Mouse (Mus musculus): ENCODE data around the gene Slc1a4. TPM values are rescaled to one million over a fixed set of nuclear protein-coding genes. Genes with fewer than 3 reads are reported as not detected.

The Slc1a4 gene
- polyA plus RNA-seq, 1 experiment from 2014 or later = 4.8 TPM

GRCm38 (mm10) chr11:20299900-20300299, 32.6 kb downstream of the Slc1a4 start:
- DNase-seq (ENCODE audit: low spot score) = no peak
- Histone ChIP-seq H3K4me3 (replicated peaks; ENCODE audit: low read depth, low read length) (no peak overlapping the region), H3K4me2 (ENCODE audit: low read length) (no peak overlapping the region), H3K9me3 (replicated peaks; ENCODE audit: low read length) (no peaks in the 10 kb centered on the region), H3K9ac (ENCODE audit: low read depth, low read length) (no peak overlapping the region), H3K36me3 (ENCODE audit: insufficient read depth, low read length) (no peaks in the 10 kb centered on the region), H3K4me1 (replicated peaks; ENCODE audit: insufficient read depth, low read length) (no peaks in the 10 kb centered on the region), H3K27ac (no peak overlapping the region), H3K27me3 (ENCODE audit: insufficient read depth, low read length) (no peaks in the 10 kb centered on the region)
- no peak for ATAC-seq (replicated peaks; ENCODE audit: low FRiP score, low read depth)
- 72% methylated on average over 6 of the region's 6 CpGs for WGBS
- no peak for TF ChIP-seq CTCF (IDR thresholded peaks at IDR 0.05; ENCODE audit: low read depth)

- Histone ChIP-seq H3K27ac (no peak overlapping the region), H3K9ac (ENCODE audit: low read depth, low read length) (no peak overlapping the region), H3K9me3 (replicated peaks; ENCODE audit: low read length) (no peaks in the 10 kb centered on the region), H3K27me3 (ENCODE audit: insufficient read depth, low read length) (no peaks in the 10 kb centered on the region), H3K4me1 (replicated peaks; ENCODE audit: insufficient read depth, low read length) (no peaks in the 10 kb centered on the region), H3K4me2 (ENCODE audit: low read length) (no peak overlapping the region), H3K4me3 (replicated peaks; ENCODE audit: low read depth, low read length) (no peak overlapping the region), H3K36me3 (ENCODE audit: insufficient read depth, low read length) (no peaks in the 10 kb centered on the region)
- WGBS = 78% methylated on average over 3 of the region's 3 CpGs
- no peak for DNase-seq (ENCODE audit: low spot score)
- ATAC-seq (replicated peaks; ENCODE audit: low FRiP score, low read depth) = no peak
- TF ChIP-seq CTCF (IDR thresholded peaks at IDR 0.05; ENCODE audit: low read depth) = no peak
Measured at GRCm38 (mm10) chr11:20284463-20284862, 48.0 kb downstream of the Slc1a4 start.

GRCm38 (mm10) chr11:20282601-20283219, 49.8 kb downstream of the Slc1a4 start:
- no peak overlapping the region for H3K27ac ChIP-seq
- H3K4me3 ChIP-seq (replicated peaks; ENCODE audit: low read depth, low read length) = no peak overlapping the region
- H3K27me3 ChIP-seq (ENCODE audit: insufficient read depth, low read length) = no peaks in the 10 kb centered on the region
- TF ChIP-seq CTCF (IDR thresholded peaks at IDR 0.05; ENCODE audit: low read depth) = no peak
- H3K4me1 ChIP-seq (replicated peaks; ENCODE audit: insufficient read depth, low read length) = no peaks in the 10 kb centered on the region
- no peak overlapping the region for H3K4me2 ChIP-seq (ENCODE audit: low read length)
- H3K9me3 ChIP-seq (replicated peaks; ENCODE audit: low read length) = no peaks in the 10 kb centered on the region
- ATAC-seq (replicated peaks; ENCODE audit: low FRiP score, low read depth) (no peak), DNase-seq (ENCODE audit: low spot score) (no peak)
- H3K36me3 ChIP-seq (ENCODE audit: insufficient read depth, low read length) = no peaks in the 10 kb centered on the region
- 66% methylated on average over 2 of the region's 2 CpGs for WGBS
- no peak overlapping the region for H3K9ac ChIP-seq (ENCODE audit: low read depth, low read length)

- H3K4me1 ChIP-seq (replicated peaks; ENCODE audit: insufficient read depth, low read length) = no peaks in the 10 kb centered on the region
- H3K4me3 ChIP-seq (replicated peaks; ENCODE audit: low read depth, low read length) = no peak overlapping the region
- ATAC-seq (replicated peaks; ENCODE audit: low FRiP score, low read depth) (no peak), DNase-seq (ENCODE audit: low spot score) (peak; percentile 44)
- WGBS = 61% methylated on average over 5 of the region's 5 CpGs
- H3K27ac ChIP-seq = no peak overlapping the region
- H3K27me3 ChIP-seq (ENCODE audit: insufficient read depth, low read length) = no peaks in the 10 kb centered on the region
- no peaks in the 10 kb centered on the region for H3K36me3 ChIP-seq (ENCODE audit: insufficient read depth, low read length)
- H3K9ac ChIP-seq (ENCODE audit: low read depth, low read length) = no peak overlapping the region
- no peaks in the 10 kb centered on the region for H3K9me3 ChIP-seq (replicated peaks; ENCODE audit: low read length)
- H3K4me2 ChIP-seq (ENCODE audit: low read length) = no peak overlapping the region
- TF ChIP-seq CTCF (IDR thresholded peaks at IDR 0.05; ENCODE audit: low read depth) = no peak
Measured at GRCm38 (mm10) chr11:20280982-20281381, 51.5 kb downstream of the Slc1a4 start.

- no peaks in the 10 kb centered on the region for H3K27me3 ChIP-seq (ENCODE audit: insufficient read depth, low read length)
- H3K4me1 ChIP-seq (replicated peaks; ENCODE audit: insufficient read depth, low read length) = no peaks in the 10 kb centered on the region
- ATAC-seq (replicated peaks; ENCODE audit: low FRiP score, low read depth) (no peak), DNase-seq (ENCODE audit: low spot score) (peak; percentile 34)
- no peaks in the 10 kb centered on the region for H3K9me3 ChIP-seq (replicated peaks; ENCODE audit: low read length)
- 23% methylated on average over 5 of the region's 5 CpGs for WGBS
- H3K36me3 ChIP-seq (ENCODE audit: insufficient read depth, low read length) = no peaks in the 10 kb centered on the region
- H3K4me3 ChIP-seq (replicated peaks; ENCODE audit: low read depth, low read length) = no peak overlapping the region
- H3K9ac ChIP-seq (ENCODE audit: low read depth, low read length) = no peak overlapping the region
- H3K27ac ChIP-seq = no peak overlapping the region
- no peak for TF ChIP-seq CTCF (IDR thresholded peaks at IDR 0.05; ENCODE audit: low read depth)
- no peak overlapping the region for H3K4me2 ChIP-seq (ENCODE audit: low read length)
Measured at GRCm38 (mm10) chr11:20278702-20279101, 53.8 kb downstream of the Slc1a4 start.

- Histone ChIP-seq H3K4me1 (replicated peaks; ENCODE audit: insufficient read depth, low read length) (no peaks in the 10 kb centered on the region), H3K27ac (no peak overlapping the region), H3K9me3 (replicated peaks; ENCODE audit: low read length) (no peaks in the 10 kb centered on the region), H3K4me3 (replicated peaks; ENCODE audit: low read depth, low read length) (no peak overlapping the region), H3K9ac (ENCODE audit: low read depth, low read length) (no peak overlapping the region), H3K36me3 (ENCODE audit: insufficient read depth, low read length) (no peaks in the 10 kb centered on the region), H3K27me3 (ENCODE audit: insufficient read depth, low read length) (no peaks in the 10 kb centered on the region), H3K4me2 (ENCODE audit: low read length) (no peak overlapping the region)
- DNase-seq (ENCODE audit: low spot score) (no peak), ATAC-seq (replicated peaks; ENCODE audit: low FRiP score, low read depth) (no peak)
- 81% methylated on average over 2 of the region's 2 CpGs for WGBS
- TF ChIP-seq CTCF (IDR thresholded peaks at IDR 0.05; ENCODE audit: low read depth) = no peak
Measured at GRCm38 (mm10) chr11:20277106-20277505, 55.4 kb downstream of the Slc1a4 start.

GRCm38 (mm10) chr11:20275974-20276373, 56.5 kb downstream of the Slc1a4 start:
- Histone ChIP-seq H3K27ac (no peak overlapping the region), H3K36me3 (ENCODE audit: insufficient read depth, low read length) (no peaks in the 10 kb centered on the region), H3K9me3 (replicated peaks; ENCODE audit: low read length) (no peaks in the 10 kb centered on the region), H3K4me1 (replicated peaks; ENCODE audit: insufficient read depth, low read length) (no peaks in the 10 kb centered on the region), H3K9ac (ENCODE audit: low read depth, low read length) (no peak overlapping the region), H3K4me2 (ENCODE audit: low read length) (no peak overlapping the region), H3K4me3 (replicated peaks; ENCODE audit: low read depth, low read length) (no peak overlapping the region), H3K27me3 (ENCODE audit: insufficient read depth, low read length) (no peaks in the 10 kb centered on the region)
- WGBS = 70% methylated on average over 2 of the region's 2 CpGs
- TF ChIP-seq CTCF (IDR thresholded peaks at IDR 0.05; ENCODE audit: low read depth) = no peak
- DNase-seq (ENCODE audit: low spot score) (no peak), ATAC-seq (replicated peaks; ENCODE audit: low FRiP score, low read depth) (no peak)
